Mouse (Mus musculus): Measurements from ENCODE around the gene Ppp1r13b. TPM values are rescaled to one million over a fixed set of nuclear protein-coding genes. Genes with fewer than 3 reads are reported as not detected.

Gene Ppp1r13b
- polyA plus RNA-seq, 1 experiment from 2014 or later = 13.6 TPM

DNA sequence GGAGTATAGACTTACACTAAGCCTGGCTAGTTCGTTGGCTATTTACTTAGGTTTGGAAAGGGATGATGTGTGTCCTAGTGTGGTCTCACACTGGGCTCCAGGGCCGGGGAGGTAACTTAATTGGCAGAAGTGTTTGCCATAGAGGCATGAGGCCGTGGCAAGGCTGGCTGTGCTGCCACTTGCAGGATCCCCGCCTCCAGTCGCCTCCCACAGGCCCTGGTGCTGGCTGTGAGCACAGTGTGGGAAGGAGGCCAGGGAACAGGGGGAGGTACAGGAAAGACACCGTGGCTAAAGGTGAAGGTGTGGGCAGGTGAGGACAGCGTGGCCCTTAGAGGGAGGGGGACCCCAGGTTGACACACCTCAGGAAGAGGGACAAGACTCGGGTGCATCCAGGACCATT, 88.0 kb downstream of the Ppp1r13b start:
- H3K27ac ChIP-seq (ENCODE audit: low read depth, low read length) = no peak overlapping the region
- 50% methylated on average over 8 of the region's 8 CpGs for WGBS
- H3K9me3 ChIP-seq (ENCODE audit: control insufficient read depth) = no peaks in the 10 kb centered on the region
- ATAC-seq = no peak
- peaks cover 25% of the 10 kb centered on the region for H3K36me3 ChIP-seq (ENCODE audit: control insufficient read depth, insufficient read depth)
- no peaks in the 10 kb centered on the region for H3K27me3 ChIP-seq (replicated peaks; ENCODE audit: control insufficient read depth, insufficient read depth, low read length)
- no peak overlapping the region for H3K4me3 ChIP-seq (ENCODE audit: low read depth, low read length)
- no peak for TF ChIP-seq CTCF (IDR thresholded peaks at IDR 0.05; ENCODE audit: low read depth)
- H3K4me1 ChIP-seq (replicated peaks; ENCODE audit: control insufficient read depth, insufficient read depth, low read length) = peaks cover 4% of the 10 kb centered on the region; the same call in 1 of the 2 replicates
- H3K4me2 ChIP-seq (replicated peaks; ENCODE audit: low read depth) = peak overlapping the region; percentile 9
- no peak overlapping the region for H3K9ac ChIP-seq (ENCODE audit: low read depth, low read length)

DNA sequence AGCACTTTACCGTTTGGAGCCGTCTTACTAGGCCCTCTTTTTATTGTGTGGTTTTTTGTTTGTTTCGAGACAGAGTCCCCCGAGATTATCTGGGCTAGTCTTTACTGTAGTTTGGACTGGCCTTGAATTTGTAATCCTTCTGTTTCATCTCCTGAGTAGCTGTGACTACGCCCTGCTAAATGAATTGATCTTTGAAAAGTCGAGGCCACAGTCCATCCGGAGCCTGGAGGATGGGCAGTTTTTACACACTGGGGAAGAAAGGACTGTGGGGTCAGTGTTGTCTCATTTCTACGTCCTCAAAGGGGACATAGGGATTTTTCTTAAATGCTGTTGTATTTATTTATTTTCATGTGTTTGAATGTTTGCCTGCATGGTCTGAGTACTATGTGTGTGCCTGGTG, 89.9 kb downstream of the Ppp1r13b start:
- Histone ChIP-seq H3K4me3 (ENCODE audit: low read depth, low read length) (no peak overlapping the region), H3K4me2 (replicated peaks; ENCODE audit: low read depth) (peak overlapping the region; percentile 48), H3K9me3 (ENCODE audit: control insufficient read depth) (no peaks in the 10 kb centered on the region), H3K27me3 (replicated peaks; ENCODE audit: control insufficient read depth, insufficient read depth, low read length) (no peaks in the 10 kb centered on the region), H3K27ac (ENCODE audit: low read depth, low read length) (peak overlapping the region; percentile 78), H3K36me3 (ENCODE audit: control insufficient read depth, insufficient read depth) (peaks cover 6% of the 10 kb centered on the region), H3K9ac (ENCODE audit: low read depth, low read length) (no peak overlapping the region), H3K4me1 (replicated peaks; ENCODE audit: control insufficient read depth, insufficient read depth, low read length) (peaks cover 5% of the 10 kb centered on the region; the same call in 1 of the 2 replicates)
- no peak for ATAC-seq
- no peak for TF ChIP-seq CTCF (IDR thresholded peaks at IDR 0.05; ENCODE audit: low read depth)
- 50% methylated on average over 8 of the region's 8 CpGs for WGBS

DNA sequence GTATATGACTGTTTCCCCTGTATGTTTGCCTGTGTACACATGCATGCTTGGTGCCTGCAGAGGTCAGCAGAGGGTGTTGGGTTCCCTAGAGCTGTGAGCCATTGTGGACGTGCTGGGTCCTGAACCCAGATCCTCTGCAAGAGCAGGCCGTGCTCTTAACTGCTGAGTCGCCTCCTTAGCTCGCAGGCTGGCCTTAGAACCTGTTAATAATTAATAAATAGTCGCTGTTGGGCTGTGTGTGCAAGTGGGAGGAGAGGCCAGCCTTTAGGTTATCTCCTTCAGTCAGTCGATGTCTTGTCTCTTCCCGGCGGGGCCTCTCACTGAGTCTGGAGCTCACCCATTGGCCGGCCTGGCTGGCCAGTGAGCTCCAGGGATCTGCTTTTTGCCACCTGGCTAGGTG, 90.9 kb downstream of the Ppp1r13b start:
- Histone ChIP-seq H3K36me3 (ENCODE audit: control insufficient read depth, insufficient read depth) (0 out of 2 replicates have a peak, but pooled peaks cover 4% of the 10 kb centered on the region), H3K27ac (ENCODE audit: low read depth, low read length) (peak overlapping the region; percentile 94; the same call in 1 of the 2 replicates), H3K9ac (ENCODE audit: low read depth, low read length) (no peak overlapping the region), H3K4me1 (replicated peaks; ENCODE audit: control insufficient read depth, insufficient read depth, low read length) (peaks cover 5% of the 10 kb centered on the region; the same call in 1 of the 2 replicates), H3K27me3 (replicated peaks; ENCODE audit: control insufficient read depth, insufficient read depth, low read length) (no peaks in the 10 kb centered on the region), H3K9me3 (ENCODE audit: control insufficient read depth) (no peaks in the 10 kb centered on the region), H3K4me3 (ENCODE audit: low read depth, low read length) (no peak overlapping the region), H3K4me2 (replicated peaks; ENCODE audit: low read depth) (peak overlapping the region; percentile 85)
- TF ChIP-seq CTCF (IDR thresholded peaks at IDR 0.05; ENCODE audit: low read depth) = peak; percentile 33; the same call in 1 of the 2 replicates
- peak; percentile 20; the same call in 1 of the 2 replicates for ATAC-seq
- 41% methylated on average over 9 of the region's 9 CpGs for WGBS

DNA sequence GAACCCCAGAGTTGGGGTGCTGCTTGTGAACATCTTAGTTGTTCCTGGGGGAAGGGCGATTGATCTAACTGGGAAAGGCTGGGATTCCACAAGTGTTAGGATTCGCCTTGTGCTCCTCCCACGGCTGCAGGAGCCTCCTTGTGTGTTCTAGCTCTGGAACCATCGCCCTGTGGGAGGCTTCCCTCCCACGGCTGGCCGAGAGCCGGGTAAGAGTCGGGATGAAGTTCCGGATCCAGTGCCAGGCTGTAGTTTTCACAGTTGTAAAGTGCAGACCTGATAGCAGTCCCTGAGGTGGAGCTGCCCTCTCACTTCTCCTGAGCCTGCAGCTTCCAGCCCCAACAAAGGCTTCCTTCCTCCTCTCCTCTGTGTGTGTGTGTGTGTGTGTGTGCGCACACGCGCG, 91.4 kb downstream of the Ppp1r13b start:
- WGBS = 32% methylated on average over 13 of the region's 13 CpGs
- no peak for ATAC-seq
- Histone ChIP-seq H3K27ac (ENCODE audit: low read depth, low read length) (peak overlapping the region; percentile 94), H3K4me2 (replicated peaks; ENCODE audit: low read depth) (peak overlapping the region; percentile 85), H3K9ac (ENCODE audit: low read depth, low read length) (no peak overlapping the region), H3K4me1 (replicated peaks; ENCODE audit: control insufficient read depth, insufficient read depth, low read length) (peaks cover 5% of the 10 kb centered on the region; the same call in 1 of the 2 replicates), H3K4me3 (ENCODE audit: low read depth, low read length) (peak overlapping the region; percentile 61), H3K27me3 (replicated peaks; ENCODE audit: control insufficient read depth, insufficient read depth, low read length) (no peaks in the 10 kb centered on the region), H3K9me3 (ENCODE audit: control insufficient read depth) (no peaks in the 10 kb centered on the region), H3K36me3 (ENCODE audit: control insufficient read depth, insufficient read depth) (0 out of 2 replicates have a peak, but pooled peaks cover 4% of the 10 kb centered on the region)
- no peak for TF ChIP-seq CTCF (IDR thresholded peaks at IDR 0.05; ENCODE audit: low read depth)

DNA sequence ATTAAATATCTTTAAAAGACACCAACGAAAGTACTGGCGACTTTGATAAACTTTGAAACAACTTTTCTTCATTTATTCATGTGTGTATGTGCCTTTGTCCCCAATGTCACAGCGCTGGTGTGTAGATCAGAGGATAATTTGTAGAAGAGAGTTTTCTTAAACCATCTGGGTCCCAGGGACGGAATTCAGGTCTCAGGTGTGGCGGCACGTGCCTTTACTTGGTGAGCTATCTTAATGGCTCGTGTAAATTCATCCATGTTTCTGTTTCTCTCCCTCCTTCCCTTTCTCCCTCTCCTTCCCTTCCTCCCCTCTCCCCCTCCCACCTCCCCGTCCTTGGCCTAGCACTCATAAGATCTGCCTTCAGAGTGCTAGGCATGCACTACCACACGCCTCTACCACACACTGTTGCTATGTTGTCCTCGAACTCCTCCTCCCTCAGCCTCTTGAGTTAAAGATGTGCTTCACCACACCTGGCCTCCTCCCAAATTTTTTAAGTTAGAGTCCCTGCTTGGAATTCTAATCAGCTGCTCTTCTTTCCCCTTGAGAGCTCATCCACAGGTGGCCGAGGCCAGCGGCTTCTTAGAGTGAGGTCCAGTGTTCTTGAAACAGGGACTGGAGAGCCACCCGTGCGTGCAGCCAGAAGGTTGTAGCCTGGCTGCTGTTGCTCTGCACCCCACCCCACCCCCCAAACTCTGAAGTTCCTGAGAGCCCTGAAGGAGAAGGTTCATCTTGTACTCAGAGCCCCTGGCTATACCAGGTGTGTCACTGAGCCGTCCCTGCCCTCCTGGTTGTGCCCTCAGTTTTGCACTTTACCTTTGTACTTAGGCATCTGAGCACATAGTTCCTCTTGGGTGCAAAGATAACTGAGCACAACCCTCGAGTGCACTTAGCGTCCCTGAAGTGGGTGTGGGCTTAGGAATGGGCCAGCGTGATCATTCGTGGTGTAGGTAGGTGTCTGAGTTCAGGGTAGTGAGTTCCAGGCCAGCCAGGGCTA, 92.8 kb downstream of the Ppp1r13b start:
- Histone ChIP-seq H3K4me2 (replicated peaks; ENCODE audit: low read depth) (peak overlapping the region; percentile 85), H3K4me3 (ENCODE audit: low read depth, low read length) (peak overlapping the region; percentile 61), H3K4me1 (replicated peaks; ENCODE audit: control insufficient read depth, insufficient read depth, low read length) (peaks cover 5% of the 10 kb centered on the region; the same call in 1 of the 2 replicates), H3K27me3 (replicated peaks; ENCODE audit: control insufficient read depth, insufficient read depth, low read length) (no peaks in the 10 kb centered on the region), H3K9ac (ENCODE audit: low read depth, low read length) (peak overlapping the region; percentile 63), H3K9me3 (ENCODE audit: control insufficient read depth) (no peaks in the 10 kb centered on the region), H3K27ac (ENCODE audit: low read depth, low read length) (peak overlapping the region; percentile 94), H3K36me3 (ENCODE audit: control insufficient read depth, insufficient read depth) (0 out of 2 replicates have a peak, but pooled peaks cover 4% of the 10 kb centered on the region)
- TF ChIP-seq CTCF (IDR thresholded peaks at IDR 0.05; ENCODE audit: low read depth) = no peak
- ATAC-seq = peak; percentile 31
- 15% methylated on average over 19 of the region's 19 CpGs for WGBS
